Mouse (Mus musculus): ENCODE results near the gene BC035947.

The BC035947 gene

DNA sequence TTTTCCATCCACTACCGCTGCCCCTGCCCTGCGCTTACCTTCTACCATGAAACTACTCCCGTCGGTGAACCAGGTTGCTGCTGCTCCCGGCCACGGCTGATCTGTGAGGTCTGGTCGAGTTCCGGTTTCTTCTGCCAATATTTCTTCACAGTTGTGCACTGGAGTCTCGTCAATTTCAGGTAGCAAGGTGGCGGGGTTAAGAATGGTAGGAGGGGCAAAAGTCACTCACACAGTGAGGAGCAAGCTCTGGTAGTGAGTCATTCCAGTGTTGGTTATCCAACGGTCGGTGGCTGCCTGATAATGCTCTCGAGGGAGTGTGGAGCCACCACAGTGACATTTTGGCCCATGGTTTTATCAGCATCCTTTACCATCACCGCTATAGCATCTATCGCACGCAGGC is 10.9 kb downstream of the BC035947 start:
- DNase-seq = no peak

DNA sequence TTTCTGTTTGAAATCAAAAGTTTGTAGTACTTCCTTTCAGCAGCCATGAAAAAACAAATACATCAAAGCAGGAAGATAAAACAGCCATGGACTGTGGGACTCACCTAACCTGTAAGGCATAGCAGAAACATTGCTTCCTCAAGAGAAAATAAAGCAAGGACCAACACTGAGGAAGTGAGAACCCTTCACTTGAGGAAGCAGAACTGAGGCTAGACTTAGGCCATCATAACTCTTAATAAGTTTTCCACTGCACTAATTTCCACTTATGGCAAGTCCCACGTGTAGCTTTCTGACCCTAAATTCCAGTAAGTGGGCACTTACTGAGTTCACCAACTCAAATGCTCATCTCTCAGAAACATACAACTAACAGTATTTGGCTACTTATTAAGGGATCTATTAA is 21.8 kb downstream of the BC035947 start:
- peak; percentile 7 to 17 for DNase-seq

DNA sequence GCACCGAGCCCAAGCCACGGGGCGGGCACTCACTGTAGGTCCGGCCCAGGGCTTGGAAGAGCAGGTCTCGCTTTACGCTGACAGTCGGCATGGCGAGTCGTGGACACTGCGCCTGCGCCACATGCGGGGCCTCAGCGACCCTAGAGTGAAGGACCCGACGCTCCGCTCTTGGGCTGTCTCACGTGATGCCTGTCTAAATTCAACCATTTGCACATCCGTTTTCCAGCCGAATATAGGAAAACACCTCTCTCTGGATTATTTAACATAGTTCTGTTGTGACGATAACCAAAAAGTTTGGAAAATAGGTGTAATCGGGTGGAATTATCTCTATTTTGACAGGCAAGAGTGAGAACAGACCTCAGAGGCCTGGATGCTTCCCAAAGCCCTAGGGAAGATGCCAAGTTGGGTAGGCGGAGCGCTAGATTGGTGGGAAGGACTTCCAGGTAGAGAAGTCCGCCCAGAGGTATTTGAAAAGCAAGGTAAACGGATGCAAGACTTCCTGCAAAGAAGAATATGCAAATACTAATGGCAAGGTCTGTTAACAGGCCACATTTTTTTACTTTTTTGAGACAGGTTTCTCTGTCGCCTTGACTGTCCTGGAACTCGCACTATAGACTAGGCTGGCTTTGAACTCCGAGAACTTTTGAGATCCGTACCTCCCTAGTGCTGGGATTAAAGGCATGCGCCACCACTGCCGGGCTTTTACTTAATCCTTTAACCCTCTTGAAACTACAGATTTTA is 23.0 kb downstream of the BC035947 start, which contains the start of gene Farsb:
Farsb (minus strand) TSS at position 146 of the 741 bp plus-strand sequence.
- peak; percentile 87 to 91 for DNase-seq

DNA sequence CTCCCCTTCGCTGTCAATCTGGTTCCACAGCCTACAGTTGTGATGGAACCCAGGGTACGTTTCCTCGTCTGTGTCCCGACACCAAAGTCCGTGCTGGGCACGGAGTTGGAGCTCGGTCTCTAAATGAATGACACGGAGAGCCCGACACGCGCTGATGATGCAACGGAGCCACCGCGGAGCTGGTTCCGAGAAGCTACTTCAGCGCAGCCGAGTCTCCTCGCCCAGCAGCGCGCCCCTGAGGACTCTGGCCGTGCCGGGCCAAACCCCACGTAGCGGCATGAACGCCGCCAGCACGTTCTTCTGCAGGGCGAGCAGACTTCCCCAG is 23.6 kb downstream of the BC035947 start:
- DNase-seq = no peak

DNA sequence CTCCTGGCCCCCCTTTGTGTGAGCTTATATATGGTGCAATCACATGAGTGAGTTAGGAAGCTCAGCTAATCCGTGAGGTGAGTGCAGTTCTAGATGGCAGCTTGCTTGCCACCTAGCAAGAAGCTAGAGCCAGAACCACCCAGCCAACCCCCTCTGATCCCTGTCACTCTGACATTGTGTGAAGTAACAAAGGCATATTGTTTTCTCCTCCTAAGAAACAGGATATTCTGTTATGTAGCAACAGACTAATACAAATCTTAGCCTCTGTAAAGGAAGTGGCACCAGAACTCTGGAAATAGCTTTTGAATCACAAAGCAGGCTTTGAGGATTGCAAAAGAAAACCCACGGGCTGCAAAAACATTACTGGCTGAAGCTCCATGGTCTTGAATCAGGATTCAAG is 27.6 kb downstream of the BC035947 start:
- no peak for DNase-seq

DNA sequence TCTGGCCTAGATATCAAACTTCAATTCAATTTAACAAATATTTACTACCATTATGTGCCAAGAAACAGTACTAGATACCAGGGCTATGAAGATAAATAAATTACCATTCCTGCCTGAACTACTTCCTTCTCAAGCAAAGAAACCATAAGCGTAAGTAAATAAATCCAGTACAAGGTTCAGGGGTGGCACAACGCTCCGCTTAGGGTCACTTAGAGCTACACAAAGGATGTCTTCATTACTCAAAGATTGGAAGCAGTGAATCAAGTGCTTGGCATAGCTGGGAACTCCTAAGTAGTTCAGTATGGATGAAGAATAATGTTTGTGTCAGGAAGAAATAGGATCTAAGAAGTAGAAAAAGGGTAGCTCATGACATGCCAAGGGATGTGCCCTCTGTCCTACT is 28.5 kb downstream of the BC035947 start:
- DNase-seq = no peak

- DNase-seq = no peak
Observed at GRCm38 (mm10) chr1:78472441-78472840, 39.5 kb downstream of the BC035947 start.

GRCm38 (mm10) chr1:78454659-78455058 is 57.3 kb downstream of the BC035947 start:
- peak; percentile 26 to 43 for DNase-seq

- no peak for DNase-seq
Observed at GRCm38 (mm10) chr1:78453886-78454285, 58.1 kb downstream of the BC035947 start.

DNA sequence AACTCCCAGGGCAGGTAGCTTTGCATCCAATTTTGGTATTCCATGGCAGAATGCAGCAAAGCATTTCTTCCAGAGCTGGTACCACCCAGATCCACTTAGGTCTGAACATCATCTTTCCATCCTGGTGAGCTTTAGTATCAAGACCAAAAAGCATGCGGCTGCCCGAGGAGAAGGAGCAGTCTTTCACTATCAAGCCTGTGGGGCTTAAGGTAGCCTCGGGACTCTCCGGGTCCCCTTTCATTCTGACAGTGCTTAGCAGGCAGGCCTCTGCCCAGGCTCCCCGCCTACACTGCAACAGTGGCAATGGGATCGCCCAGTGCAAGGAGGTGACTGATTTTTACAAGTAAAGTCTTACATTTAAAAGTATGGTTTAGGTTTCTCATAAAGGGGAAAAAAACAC is 59.4 kb downstream of the BC035947 start:
- no peak for DNase-seq

DNA sequence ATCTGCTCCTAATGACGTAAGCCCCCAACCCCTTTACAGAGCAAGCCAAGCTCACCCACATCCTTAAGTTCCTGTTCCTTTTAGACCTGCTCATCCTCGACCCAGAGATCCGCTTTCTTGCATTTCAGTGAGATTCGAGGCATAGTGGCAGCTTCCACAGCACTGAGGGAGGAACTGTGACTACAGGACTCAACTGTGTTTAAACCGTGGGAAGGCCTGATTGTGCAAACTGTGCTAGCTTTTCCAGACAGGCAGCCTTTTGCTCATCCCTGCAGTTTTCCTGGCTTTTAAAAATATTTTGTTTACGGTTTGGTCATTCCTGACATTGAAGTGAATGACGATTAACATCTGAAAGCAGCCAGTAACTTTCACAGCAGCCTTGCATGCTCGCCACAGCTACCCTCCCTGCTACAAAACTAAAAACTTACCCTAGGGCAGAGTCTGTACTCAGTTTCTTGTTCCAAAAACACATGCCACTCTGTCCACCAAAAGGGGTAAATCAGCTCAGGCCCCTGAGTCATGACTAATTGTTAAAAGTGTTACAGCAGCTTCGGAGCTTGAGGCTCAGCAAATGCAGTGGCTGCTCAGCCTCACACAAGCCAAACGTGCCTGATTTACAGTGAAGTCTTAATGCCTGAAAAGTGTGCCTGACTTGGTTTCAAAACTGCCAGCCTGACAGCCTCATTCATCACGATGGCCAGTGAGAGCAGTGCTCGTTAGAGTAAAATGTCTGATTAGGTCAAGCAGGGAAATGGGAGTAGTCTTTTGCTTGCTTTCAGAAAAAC is 60.7 kb downstream of the BC035947 start:
- DNase-seq = no peak

DNA sequence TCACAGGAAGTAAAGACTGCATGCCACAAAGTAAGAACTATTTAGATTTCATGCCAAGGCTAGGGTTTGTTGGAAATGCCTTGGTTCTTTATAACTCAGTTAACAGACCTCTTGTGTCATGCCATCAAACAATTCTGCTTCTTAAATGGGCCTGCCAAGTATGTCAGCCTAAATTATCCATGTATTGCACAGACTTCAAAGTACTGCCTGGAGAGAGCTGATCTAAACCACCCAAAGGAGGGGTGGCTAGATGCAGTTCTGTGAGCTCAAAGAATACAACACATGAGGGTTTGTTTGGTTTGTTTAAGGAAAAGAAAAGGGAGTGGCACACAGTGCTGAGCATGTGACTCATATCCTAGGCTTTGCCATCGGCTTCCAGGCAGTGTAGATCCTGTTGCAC is 63.9 kb downstream of the BC035947 start:
- no peak for DNase-seq
